Mouse (Mus musculus): ENCODE results near the gene Irak1bp1. TPM values are rescaled to one million over a fixed set of nuclear protein-coding genes. Genes with fewer than 3 reads are reported as not detected.

The Irak1bp1 gene
- total RNA-seq, 2 experiments from 2014 or later: 20.0 to 23.0 TPM

GRCm38 (mm10) chr9:82884177-82884576 lies 54.8 kb downstream of the Irak1bp1 start:
- DNase-seq: no peak

GRCm38 (mm10) chr9:82888645-82889044 lies 59.3 kb downstream of the Irak1bp1 start:
- no peak for DNase-seq

Other genes starting within 250 kb of the Irak1bp1 start
- gene Phip, start 146.0 kb downstream of the Irak1bp1 start, total RNA-seq (2021): 10 to 100 TPM; 72.8 to 81.1 TPM